Mouse (Mus musculus) gastrocnemius, postnatal 14 days (tissue): ENCODE measurements at regions not wholly inside any gene's neighbourhood (a gene's known extent, or its start where the extent isn't known, plus 50 kb on each side); places are given as distances from the start of the nearest gene placed in this dataset.

Source experiments
- DNase-seq: peaks from one replicate; pipeline ENCODE4 v3.0.0; 2021; ENCODE audit warnings: mixed read lengths
- intact Hi-C: fragments of 180-260 bp; cut with DNase I; formaldehyde crosslinking; loops from one replicate; pipeline ENCODE4 v1.15.1; 2025; ENCODE audit warnings: low total_unique reads

DNA sequence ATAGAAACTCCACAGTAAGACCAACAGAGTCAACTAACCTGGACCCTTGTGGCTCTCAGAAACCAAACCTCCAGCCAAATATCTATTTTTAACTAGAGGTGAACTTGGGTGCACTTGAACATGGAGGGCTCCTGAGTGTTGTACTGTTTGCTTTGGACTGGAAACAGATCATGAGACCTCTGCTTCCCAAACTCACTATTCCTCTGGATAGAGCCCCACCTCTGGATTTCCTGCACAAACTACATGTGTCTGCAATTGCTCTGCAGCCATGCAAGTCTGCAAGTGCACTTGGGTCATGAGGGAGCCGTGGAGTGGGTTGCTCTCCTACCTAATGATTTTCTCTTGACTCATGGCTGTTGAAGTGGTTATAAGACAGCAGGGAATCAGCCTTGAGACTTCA, 759.9 kb upstream of the Fam160b2 start:
- intact Hi-C loops: no loop called here
- no peak for DNase-seq

DNA sequence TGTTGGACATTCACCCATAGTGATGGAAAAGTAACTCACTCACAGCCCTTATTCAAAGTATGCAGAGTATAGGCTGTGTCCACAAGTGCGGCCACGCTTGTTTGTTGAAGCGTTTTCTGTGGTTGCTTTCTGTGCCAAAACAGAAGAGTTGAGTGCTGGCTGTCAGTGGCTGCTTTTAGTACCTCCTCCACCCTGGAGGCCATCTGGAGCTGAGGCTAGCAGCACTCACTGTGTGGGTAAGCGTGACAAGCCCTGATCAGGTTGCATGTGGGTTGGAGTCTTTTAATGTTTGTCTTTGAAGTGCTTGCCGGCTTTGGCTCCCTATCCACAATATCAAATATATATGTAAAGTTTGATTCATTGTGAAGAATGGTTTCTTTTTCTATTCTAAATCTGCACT, 738.6 kb upstream of the Fam160b2 start:
- no peak for DNase-seq
- intact Hi-C loops: no loop called here

DNA sequence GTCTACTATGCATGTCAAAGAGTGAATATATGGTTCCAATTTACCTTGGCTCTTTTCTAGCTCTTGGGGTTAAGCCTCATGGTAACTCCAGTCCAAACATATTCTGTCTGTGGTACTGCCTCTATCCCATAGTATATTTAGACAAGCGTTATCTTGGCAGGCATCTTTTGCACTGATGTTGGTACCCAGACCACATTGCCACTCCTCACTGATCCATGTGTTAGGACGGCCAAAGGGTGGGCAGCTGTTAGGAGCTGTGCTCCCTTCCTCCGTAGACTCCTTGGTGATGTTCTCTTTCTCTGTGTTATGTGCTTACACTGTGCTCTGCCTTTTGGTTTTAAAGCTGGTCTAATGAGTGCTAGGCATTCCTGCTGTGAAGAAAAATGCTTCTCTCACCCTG, 737.3 kb upstream of the Fam160b2 start:
- no peak for DNase-seq

DNA sequence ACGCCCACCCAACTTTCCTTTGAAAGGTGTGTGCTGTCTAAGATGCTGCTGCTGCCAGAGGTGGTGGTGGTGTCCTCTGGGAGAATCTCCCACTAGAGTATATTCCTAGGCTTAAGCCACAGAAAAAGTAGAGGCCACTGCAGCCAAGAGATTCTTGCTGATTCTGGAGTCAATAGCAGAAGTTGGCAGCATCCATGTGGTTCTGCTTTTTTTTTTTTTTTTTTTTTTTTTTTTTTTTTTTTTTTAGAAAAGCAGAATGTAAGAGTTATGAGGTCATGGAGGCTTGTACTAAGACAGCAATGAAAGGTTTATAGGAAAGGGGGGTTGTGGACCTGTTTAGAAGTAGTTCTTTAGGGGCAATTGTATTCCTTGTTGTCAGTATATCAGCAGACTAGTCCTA, 734.4 kb upstream of the Fam160b2 start:
- intact Hi-C loops: no loop called here
- no peak for DNase-seq

More for the DNA sequence above, 737.3 kb upstream of the Fam160b2 start:
- intact Hi-C loops: no loop called here

DNA sequence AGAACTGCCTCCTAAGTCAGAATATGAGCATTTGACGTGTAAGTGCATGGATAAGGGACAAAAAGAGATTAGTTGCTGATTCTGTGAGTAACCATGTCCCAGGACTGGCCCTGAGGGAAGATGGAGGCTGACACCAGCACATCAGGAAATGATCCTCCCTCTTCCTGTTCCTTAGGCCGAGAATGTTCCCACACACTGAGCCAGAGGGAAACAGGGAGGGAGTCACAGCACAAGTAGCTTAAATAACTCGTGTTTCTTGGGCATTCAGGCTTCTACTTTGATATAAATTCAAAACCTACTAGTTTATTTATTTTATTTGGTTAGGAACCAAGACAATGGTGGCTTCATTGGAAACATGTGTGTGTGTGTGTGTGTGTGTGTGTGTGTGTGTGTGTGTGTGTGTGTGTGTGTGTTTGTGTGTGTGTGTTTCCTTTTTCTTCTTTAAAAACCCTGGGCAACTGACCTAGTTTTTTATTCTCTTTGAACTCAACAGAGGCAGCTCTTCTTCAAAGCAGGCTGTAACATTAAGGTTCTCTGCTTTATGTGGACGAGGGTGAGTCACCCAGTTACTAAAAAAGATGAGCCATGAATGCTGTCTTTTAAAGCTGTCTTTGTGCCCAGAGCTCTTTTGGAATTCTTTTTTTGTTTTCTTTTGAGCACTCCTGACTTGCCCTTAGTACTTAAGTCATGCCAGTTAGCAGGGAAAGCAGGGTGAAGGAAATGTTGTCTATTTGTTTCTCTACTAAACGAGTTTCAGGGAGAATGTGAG, 730.4 kb upstream of the Fam160b2 start:
- no peak for DNase-seq
- intact Hi-C loops: no loop called here

DNA sequence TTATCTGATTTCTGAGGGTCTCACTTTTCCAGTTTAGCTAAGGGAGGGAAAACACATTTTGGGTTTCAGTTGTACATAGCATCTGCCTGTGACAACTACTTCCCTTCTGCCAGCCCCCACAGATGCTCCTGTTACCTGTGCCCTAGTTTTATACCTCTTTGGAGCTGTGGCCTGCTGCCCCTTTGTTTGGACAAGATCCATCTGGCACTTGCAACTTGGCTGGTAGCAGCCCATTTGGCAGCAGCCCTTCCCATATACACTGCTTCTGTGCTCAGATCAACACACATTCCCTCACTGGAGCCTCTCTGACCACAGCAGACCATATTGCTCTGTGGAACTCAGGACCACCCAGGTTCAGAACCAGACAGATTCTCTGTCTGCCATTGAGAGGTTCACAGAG, 728.0 kb upstream of the Fam160b2 start:
- intact Hi-C loops: no loop called here
- DNase-seq: no peak

DNA sequence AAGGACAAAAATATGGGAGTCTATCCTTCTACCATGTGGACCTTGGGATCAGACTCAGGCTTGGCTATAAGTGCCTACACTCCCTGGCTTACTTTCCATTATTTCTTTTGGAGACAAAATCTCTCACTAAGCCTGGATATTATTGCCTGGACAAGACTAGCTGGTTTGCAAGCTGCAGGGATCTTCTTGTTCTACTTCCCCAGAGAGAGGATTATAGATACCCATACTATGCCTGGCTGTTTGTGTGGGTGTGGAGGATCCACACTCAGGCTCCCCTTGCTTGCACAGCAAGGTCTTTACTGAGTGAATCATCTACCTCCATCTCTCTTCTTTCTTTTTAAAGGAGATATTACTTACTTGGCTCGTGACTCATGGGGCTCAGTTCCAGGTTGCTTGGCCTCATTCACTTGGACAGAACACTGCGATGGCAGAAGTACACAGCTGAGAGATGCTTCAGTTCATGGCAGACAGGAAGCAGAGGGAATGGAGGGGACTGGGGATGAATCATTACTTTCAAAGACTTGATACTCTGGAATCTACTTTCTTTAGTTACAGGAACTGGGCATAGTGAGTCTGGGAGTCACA, 727.0 kb upstream of the Fam160b2 start:
- DNase-seq: no peak

DNA sequence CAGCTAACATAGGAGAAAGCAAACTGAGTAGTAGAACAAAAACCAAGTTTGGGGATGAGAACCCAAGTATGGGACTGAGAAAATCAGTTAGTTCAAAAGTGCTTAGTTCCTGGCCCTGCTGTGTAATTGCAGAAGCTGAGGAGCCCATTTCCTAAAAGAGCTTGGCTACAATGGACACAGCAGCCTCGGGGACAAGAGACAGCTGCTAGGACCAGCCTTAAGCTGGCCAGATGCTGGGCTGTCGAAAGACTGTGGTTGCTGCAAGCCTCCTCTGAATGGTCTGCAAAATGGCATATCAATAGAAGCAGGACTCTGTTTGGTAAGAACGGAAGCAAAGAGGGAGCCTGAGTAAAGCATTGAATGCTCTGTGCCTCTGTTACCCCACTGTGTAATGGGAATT, 715.6 kb upstream of the Fam160b2 start:
- intact Hi-C loops: no loop called here
- no peak for DNase-seq

More for the DNA sequence above, 727.0 kb upstream of the Fam160b2 start:
- intact Hi-C loops: no loop called here

DNA sequence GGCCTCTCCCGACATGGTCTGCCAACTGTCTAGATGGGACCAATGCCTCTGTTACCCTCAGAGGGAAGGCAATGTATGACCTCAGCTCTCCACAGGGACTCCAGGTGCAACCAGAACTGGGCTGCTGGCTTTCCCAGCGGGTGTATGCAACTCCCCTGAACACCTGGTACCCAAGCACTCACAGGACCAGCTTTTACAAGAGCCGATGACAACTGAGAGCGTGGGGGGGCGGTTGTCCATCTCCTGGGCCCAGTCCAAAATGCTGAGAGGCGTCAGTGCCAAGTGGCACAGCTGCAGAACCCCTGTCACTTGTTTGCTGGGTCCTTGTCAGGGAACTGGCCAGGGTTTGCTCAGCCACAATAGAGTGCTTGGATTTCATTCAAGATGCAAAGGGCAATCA, 700.1 kb upstream of the Fam160b2 start:
- intact Hi-C loops: no loop called here
- DNase-seq: peak; percentile 6

DNA sequence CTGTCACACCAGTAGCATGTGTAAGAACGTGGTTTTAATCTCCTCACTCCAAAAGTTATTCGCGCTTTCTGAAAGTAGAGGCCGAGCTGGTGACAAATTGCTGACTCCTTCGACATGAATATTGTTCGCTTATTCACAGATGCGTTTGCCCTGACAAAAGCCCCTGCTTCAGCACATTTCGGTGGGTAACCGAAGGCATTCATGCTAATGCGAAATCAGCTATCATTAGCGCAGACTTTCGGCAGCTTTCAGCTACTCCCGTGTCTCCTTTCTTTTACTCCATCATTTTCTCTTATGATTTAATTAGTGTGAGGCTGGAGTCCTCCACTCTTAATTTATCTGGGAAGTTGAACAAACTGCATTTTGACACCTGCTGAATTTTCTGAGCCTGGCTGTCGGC, 681.9 kb upstream of the Fam160b2 start:
- DNase-seq: no peak

DNA sequence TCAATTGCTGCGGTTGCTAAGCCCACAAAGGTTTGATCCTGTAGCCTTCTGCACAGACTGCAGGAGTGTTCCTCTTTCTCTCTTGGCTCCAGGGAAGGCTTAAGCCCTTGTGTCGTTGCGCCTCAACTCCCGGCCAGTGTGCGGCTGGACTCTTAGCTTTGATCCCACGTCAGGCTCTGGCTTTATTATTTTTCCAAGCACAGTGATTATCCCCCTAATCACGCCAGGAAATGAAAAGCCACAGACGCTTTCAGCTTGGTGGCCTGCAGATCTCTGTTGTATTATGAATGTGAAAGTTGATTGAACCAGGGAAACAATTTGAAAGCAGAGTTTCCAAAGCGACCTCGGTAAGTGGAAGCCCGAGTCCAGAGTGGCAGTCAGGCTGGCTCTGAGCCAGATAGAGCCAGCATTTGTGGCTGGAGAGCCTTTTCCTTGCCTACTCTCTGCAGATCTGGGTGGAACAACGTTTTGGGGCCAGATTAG, 676.7 kb upstream of the Fam160b2 start:
- peak; percentile 14 for DNase-seq
- intact Hi-C loops: no loop called here

More for the DNA sequence above, 681.9 kb upstream of the Fam160b2 start:
- intact Hi-C loops: no loop called here

DNA sequence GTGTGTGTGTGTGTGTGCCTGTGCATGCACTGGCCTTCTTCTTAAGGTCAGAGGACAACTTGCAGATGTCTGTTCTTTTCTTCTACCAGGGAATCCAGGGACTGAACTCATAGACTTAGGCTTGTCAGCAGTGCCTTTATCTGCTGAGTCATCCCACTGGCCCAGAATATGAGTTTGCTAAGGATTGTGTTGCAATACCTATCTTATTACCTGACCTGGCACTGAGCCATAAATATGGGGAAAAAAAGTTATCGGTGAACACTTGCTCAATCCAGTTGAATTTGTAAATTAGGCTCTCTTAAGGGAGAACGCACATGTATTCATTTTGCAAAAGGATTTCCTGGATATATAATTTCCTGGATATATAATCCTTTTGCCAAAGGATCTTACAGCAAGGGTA, 672.8 kb upstream of the Fam160b2 start:
- no peak for DNase-seq
- intact Hi-C loops: no loop called here

DNA sequence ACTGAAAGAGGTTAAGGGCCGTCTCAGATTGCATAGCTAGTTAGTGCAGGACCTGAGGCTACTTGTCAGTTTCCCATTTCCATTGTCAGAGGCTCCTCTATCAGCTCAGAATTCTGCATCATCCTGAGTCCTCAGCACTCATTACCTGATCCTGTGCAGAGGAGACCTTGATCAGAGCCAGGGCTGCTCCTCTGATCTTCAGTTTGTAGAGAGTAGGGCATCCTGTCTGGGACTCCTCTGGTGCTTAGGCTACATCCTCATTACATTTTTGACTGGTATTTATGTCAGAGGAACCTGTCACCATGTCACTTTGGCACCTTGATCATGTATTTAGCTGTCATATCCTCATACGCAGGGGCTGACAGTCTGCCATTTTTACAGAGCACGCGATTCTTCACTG, 658.0 kb upstream of the Fam160b2 start:
- intact Hi-C loops: no loop called here
- no peak for DNase-seq

DNA sequence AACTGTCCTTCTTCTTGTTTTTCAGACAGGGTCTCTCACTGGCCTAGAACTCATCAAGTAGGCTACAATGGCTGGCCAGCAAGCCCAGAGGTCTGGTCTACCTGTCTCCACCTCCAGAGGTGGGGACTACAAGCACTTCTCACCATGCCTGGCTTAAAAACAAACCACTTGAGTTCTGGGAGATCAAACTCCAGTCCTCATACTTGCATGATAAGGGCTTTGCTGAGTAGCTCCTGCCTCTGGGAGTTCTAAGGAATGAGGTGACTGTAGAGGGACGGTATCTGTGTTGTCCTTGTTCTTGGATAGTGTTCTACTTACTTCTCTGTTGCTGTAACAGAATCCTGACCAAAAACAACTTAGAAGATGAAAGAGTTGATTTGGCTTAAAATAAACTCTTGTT, 654.6 kb upstream of the Fam160b2 start:
- intact Hi-C loops: no loop called here
- no peak for DNase-seq

DNA sequence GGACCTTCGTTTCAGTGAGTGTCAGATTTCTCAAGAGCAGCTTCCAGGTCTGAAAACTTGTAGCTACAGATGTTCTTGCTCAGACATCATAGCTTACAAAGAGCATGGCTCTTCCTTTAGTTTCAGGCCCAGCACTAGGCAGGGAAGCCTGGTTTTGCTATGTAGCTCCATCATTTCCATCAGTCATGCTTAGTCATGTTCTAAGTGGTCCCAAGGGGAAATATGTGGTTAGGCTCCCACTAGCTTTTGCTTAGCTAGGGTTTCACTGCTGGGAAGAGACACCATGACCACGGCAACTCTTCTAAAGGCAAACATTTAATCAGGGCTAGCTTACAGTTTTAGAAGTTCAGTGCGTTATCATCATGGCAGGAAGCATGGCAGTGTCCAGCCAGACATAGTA, 652.5 kb upstream of the Fam160b2 start:
- DNase-seq: no peak
- intact Hi-C loops: no loop called here

DNA sequence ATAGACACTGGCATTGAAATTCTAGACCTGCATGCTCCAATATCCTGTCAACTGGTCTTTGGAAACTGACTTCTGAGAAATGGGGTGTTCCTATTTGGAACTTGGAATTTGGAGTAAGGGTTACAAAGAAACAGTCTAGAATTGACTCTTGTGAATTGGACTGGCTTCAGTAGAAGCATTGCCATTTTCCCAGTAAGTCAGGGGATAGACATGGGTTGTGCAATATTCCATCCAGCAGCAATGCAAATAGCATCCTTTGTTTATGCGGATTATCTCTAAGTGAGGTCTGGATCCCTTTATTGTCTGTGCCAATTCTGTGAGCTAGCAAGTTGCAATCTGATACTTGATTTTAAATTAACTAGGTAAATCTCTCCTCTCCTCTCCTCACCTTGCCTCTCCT, 651.5 kb upstream of the Fam160b2 start:
- intact Hi-C loops: no loop called here
- DNase-seq: no peak

DNA sequence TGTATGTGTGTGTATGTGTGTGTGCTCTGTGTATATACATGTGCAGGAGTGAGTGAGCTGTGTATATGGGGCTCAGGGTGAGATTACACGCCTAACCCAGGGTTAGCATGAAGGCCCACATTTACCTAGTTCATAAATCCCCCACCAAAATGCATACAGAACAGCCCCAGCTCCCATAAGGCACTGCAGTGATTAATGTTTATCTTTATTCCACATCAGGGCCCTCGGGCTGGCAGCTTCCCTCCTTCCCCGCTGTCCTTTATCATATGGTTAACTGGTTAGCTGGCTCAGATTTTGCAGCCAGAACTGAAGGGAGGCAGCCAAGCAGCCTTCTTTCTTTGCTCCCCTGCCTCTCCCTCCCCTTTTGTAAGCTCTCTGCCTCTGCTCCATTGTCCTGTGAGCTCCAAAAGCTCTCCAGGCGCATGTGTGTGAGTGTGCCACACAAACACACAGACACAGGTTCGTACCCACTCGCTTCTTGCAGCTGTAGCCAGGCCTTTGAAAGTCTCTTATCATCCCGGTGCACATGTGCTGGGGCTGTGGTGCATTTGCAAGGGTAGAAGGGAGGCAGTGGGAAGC, 649.8 kb upstream of the Fam160b2 start:
- DNase-seq: no peak
- intact Hi-C loops: no loop called here

DNA sequence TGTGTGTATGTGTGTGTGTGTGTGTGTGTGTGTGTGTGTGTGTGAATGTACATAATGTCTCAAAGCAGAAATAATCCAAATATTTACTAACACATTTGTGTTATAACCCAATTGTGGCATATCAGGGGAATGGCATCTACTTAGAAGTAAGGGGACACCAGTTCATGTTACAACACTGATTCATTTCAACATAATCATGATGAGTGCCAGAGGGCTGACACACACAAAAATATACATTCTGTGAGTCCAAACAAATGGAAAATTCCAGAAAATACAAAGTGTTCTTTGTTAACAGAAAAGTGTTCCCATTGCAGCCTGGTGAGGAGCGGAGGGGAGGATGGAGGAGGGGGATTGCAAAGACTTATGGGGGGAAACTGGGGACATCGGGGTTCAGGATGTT, 648.9 kb upstream of the Fam160b2 start:
- intact Hi-C loops: no loop called here
- no peak for DNase-seq

DNA sequence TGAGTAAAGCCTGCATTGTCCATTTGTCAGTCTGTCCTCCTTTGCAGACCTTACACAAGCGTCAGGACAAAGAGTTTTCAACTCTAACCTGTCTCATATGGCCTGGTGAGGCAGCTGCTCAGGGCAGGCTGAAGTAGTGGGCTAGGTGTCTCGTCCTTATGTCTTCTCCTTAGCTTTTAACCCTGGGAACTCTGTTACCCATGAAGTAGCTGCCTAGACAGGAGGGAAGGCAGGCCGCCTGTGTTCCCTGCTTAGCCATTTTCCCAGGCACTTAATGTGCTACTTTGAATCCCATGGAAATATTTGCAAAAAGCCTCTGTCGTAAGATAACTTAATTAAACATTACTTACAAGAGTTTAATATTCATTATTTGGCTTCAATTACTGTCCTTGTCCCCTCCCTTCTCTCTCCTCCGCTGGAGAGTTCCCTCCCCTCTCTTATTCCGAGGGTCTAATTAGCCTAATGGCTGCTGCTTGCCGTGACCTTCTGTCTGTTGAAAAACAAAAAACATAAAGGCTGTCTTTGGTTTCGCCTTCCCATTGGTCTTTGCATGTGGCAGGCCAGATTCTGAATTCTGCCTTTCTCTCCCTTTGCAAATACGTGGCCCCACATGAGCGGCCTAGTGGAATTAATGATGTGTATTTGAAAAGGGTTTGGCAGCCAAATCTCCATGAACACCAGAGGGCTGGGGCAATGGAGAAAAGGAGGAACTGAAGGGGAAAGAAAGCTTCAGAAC, 642.2 kb upstream of the Fam160b2 start:
- no peak for DNase-seq
- intact Hi-C loops: no loop called here

DNA sequence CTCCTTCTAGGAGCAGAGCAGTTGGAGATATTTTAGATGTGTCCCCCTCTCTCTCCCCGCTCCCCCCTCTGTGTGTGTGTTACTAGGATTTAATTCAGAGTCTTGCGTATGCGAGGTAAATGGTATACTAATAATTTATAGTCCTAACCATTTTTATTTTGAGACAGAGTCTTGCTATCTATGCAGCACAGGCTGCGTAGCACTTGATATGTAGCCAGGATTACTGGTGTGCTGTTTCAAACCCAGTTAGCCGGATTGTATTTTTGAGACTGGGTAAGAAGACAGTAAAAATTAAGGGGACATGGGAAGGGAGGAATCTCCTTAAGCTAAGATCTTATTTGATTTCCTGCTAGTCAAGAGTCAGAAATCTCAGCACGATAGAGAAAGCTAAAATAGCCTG, 636.6 kb upstream of the Fam160b2 start:
- intact Hi-C loops: no loop called here
- DNase-seq: no peak
